Mouse (Mus musculus): ENCODE measurements around the gene Ndufb11. TPM values are rescaled to one million over a fixed set of nuclear protein-coding genes. Genes with fewer than 3 reads are reported as not detected.

The Ndufb11 gene
- 107 and 109 TPM in 2 replicates for total RNA-seq (2023)

GRCm38 (mm10) chrX:20617176-20617902, at the start of gene Ndufb11, which contains the start of gene Rbm10:
TSS of gene Ndufb11 (minus strand) at chrX:20617619.
TSS of gene Rbm10 (plus strand) at chrX:20617503.

GRCm38 (mm10) chrX:20658026-20658652, 40.7 kb upstream of the Ndufb11 start, which contains the start of gene Uba1:
TSS of gene Uba1 (plus strand) at chrX:20658326.

Other genes starting within 250 kb of the Ndufb11 start
- 1.7 and 2.0 TPM in 2 replicates for gene Jade3, start 191.9 kb downstream of the Ndufb11 start, total RNA-seq (2023)
- gene Rgn, start 67.8 kb downstream of the Ndufb11 start, total RNA-seq (2023): not detected in 2 replicates
- 21.9 and 24.4 TPM in 2 replicates for gene Rbm10, start 116 bp downstream of the Ndufb11 start, total RNA-seq (2023)
- gene Uba1, start 40.7 kb upstream of the Ndufb11 start, total RNA-seq (2023): 180 and 220 TPM in 2 replicates
- 38.1 and 50.6 TPM in 2 replicates for gene Cdk16, start 70.3 kb upstream of the Ndufb11 start, total RNA-seq (2023)
- 4.4 and 5.4 TPM in 2 replicates for gene Usp11, start 86.3 kb upstream of the Ndufb11 start, total RNA-seq (2023)
- 55.6 and 74.8 TPM in 2 replicates for gene Araf, start 180.2 kb upstream of the Ndufb11 start, total RNA-seq (2023)

Measured in neutrophil, adult 65 days (primary cell).